Mouse (Mus musculus): Measurements from ENCODE around the gene Mepce.
"Not testable (repeated sequence)": the region's sequence is repeated elsewhere in the genome, so short reads cannot be mapped to it uniquely, and the experiment has no call there.

The Mepce gene

DNA sequence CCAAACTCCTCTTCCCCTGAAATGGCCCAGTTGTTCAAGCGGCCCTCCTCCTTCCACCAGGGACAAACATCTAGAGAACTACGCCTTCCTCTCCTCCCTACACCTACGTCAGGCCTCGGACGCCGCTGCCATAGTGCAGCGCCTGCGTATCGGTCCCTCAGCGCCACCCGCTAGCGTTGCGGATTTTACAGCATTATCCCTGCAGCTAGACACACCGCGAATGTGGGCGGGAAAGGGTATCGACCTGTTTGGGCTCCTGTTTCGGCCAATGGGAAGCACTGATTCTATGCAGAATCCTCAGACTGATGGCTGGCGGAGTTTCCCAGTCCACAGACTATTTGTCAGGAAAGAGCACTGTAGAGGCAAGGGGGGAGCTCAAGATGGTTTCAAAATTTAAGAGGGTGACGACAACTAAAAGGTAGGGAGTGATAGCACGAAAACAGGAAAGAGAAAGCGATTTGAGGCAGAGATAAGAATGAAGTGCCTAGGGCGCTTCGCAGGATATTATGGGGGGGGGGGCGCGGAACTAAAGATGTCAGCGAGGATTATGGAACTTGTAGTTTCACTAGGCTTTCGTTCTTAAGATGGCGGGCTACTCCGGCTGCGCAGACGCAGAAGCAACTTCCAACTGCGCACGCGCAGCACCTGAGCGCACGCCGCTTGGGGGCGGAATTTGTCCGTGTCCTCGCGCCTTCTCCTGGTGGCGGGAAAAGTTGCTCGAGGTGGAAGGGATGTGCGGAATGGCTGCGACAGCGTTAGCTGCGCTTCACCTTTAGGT lies at the start of gene Mepce, which contains the start of gene Zcwpw1:
Gene Mepce, minus strand, starts transcription at position 505 of the 778 bp plus-strand sequence.
Gene Zcwpw1, plus strand, starts transcription at position 648 of the 778 bp plus-strand sequence.
- peak; percentile 97 for DNase-seq (ENCODE audit: low spot score)

DNA sequence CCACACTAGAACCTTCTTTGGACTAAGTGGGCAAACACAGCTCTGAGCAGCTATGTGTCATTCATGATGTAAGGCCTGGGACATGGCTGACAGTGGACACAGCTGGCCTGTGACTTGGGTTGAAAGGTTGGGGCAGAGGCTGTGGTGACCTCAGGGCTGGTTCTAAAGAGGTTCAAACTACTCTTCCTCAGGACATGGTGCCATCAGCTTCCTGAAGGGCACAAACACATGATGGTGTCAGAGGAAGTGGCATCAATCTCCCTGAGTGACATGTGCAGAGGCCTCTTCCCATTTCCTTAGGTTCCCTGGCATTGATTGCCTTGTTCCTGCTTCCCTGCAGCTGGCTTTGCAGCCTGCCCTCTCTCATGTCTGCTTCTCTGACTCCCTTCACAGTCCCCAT lies 49.7 kb upstream of the Mepce start:
- not testable (repeated sequence) for DNase-seq (ENCODE audit: low spot score)

DNA sequence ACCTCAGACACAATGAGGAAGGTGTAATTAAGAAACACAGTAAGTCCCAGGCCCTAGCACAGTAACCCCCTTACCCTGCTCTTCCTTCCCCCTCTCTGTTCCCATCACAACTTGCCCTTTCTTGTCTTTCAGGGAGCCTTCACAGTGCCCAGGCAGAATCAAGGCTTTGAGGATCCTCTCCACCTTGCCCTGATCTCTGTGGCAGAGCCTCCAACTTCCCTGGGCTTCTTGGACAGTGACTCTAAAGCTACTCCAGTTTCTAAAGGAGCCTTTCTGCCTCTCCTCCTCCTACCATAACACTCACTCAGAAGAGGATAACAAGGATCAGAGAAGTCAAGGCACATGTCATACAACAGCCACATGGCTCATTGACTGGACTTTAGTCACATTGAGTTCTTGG lies 49.2 kb upstream of the Mepce start:
- no peak for DNase-seq (ENCODE audit: low spot score)

DNA sequence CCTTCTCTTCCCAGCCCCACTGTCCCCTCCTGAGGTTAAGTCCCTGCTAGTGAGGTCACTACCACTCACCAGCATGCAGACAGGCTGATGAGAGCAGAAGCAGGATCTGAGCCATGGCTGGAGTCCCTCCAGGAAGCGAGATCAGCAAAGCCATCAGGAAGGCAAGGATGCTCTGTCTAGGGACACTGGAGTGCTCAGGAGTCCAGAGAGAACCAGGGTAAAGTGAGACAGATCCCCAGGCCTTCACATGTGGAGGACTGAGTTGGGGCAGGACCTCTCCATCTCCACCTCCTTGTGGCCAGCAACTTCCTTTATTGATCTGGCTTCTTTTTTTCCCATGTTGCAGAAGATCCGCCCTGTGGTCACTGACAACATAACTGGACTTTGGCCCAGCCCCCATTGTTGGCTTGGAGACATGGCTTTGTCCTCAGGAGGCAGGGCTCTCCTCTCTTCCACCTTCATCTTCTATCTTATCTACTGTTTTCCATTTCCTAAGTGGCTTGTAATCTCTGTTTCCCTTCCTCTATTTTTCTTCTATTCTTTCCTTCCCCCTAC lies 48.6 kb upstream of the Mepce start, which contains the start of gene Pilra:
Gene Pilra, minus strand, starts transcription at position 316 of the 555 bp plus-strand sequence.
- DNase-seq (ENCODE audit: low spot score): not testable (repeated sequence)

DNA sequence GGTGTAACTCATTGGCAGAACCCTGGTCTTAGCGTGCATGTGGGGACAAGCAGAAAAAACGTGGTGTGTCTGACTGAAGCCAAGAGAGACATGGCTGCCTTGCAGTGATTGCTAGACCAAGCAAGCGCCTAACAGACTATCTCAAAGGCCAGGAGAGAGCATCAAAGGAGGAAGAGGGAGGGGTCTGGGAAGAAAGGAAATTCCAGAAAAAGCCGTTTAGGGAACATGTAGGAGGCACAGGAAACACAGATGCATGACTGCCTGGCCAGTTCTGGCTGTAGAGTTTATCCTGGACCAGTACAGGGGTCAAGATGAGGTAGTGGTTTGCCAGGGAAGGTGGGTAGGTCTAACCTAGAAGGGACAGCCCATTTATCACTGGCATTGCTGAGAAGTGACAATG lies 46.0 kb upstream of the Mepce start:
- no peak for DNase-seq (ENCODE audit: low spot score)

DNA sequence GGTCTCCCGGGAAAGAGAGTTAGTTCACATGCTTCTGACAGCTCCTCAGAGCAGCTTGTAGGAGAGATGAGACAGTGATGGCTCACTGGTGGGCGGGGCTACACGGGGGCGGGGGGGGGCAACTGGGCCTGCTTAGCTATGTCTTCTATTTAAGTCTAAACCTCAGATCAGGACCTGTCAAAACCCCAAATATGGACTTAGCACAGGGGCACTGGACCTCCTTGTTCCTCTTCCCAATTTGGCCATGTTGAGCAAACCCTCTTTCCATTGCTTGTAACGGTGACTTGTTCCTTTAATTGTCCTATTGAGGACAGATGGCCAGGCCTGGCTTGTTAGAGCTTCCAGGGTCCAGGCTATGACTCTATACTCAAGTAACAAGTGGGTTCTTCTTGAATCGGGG lies 44.1 kb upstream of the Mepce start:
- no peak for DNase-seq (ENCODE audit: low spot score)

DNA sequence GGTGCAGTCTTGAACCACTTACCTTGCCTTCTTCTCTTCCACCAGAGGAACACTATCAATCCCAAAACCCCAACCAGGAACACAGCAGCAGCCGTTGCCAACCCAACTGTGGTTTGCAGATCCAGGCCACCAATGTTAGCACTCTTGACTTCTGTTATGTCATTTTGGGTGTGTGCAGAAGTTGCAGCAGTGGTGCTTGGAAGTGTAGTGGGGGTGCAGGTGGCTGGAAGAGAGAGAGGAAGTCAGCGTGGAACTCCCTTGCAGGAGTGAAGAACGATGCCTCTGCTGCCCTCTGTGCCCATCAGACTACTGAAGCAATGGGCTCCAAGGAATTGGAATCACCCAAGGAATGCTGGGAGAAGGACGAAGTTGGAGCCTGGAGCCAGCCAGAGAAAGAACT lies 43.7 kb upstream of the Mepce start:
- DNase-seq (ENCODE audit: low spot score): no peak

DNA sequence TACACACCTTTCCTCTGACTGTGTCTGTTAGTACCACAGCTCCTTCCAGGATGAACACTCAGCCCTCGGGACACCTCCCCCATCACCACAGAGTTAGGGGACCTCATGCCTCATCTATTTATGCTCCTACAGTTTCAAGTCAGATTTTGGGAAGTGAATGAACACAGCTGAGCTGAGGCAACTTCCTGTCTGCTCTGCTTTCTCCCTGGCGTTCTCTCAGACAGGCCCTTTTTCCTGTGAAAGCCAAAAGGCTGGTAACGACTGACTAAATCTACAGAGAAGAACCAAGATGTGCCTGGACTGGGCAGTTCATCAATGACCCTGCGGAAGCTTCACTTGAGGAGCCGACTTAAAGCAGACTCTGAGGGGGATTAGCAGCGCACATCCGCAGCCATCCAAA lies 42.8 kb upstream of the Mepce start:
- no peak for DNase-seq (ENCODE audit: low spot score)

DNA sequence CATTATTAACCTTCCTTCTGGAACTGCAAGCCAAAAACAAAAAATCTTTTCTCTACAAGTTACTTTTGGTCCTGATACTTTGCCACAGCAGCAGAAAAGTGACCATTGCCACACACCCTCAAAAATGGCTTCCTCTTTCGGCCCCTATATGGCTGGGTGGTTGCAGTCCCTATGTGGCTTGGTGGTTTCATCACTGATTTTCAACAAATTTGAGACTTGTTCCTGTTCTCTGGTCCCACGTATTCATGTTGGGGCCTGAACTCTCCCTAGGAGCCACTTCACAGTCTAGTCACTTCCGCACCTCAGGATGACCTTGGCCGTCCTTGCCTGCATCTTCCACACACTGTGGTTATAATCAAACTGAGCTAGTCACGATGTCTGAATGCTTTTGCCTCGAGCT lies 41.2 kb upstream of the Mepce start:
- DNase-seq (ENCODE audit: low spot score): no peak

DNA sequence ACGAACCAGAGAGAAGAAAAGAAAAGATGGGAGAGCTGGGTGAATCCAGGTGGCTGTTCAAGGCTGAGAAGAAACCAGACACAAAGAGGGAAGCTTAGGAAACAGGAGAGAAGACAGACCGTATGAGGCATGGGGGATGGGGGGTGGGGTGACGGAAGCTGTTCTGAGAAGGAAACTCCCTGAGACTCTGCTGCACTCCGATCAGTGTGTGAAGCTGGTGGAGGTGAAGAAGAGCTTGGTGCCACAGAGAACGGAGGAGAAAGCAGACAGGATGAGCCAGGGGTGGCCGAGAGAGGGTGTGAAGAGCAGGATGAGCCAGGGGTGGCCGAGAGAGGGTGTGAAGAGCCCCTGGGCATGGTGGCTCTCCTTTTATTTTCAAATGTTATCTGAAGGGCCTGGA lies 39.0 kb upstream of the Mepce start:
- DNase-seq (ENCODE audit: low spot score): no peak

DNA sequence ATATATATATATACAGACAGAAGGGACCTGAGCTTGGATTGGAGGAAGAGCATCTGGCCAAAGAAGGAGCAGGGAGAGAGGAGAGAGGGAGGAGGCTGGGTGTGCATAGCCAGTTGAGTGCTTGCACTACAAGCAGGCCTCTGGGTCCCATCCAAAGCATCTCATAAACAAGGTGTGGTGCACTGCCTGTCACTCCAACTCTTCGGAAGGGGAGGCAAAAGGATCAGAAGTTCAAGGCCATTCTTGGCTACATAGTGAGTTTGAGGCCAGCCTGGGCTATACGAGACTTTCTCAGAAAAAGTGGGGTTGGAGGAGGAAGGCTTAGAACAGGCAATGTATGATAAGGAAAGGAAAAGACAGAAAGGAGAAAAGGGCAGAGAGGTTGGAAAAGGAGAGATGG lies 38.5 kb upstream of the Mepce start:
- DNase-seq (ENCODE audit: low spot score): no peak

DNA sequence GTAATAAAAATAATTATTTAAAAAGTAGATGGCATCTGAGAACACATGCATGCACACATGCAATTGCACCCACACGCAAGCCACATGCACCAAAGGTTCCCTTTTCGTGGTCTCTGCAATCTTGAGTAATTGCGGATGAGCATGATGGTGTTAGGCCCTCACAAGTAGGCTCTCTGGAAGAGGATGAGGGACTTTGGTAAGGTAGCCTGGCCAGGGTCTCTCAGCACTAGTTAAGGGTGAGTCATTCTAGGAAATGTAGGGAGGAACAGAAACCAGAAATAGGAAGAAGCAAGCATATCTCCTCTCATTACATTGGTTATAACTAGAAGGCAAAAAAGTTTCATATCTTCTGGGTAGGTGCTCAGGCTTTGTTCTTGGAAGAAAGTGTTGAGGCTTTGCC lies 37.6 kb upstream of the Mepce start:
- no peak for DNase-seq (ENCODE audit: low spot score)

DNA sequence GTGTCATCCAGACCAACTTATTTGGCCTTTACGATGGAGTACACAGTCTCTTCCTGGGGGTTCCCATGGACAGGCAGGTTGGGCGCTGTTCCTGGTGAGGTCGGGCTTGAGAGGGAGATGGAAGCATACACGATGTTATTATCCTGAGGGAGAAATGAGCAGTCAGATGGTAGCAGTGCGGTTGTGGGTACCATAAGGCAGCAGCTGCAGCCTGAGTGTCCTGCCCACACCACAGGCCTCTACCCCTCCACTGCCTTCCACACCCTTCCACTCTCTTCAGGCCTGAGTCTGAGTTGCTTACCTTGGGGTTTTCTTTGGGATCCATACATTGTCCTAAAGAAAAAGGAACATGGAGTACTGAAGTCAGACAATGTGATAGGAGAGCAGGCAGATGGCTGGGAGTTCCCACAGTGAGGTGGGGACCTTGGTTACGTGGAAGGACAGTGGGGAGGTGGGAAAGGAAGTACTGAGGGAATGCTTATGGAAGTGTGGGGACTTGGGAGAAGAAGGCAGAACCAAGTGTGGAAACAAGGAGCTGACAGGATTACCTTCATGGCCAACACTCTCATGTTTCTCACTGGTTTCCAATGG lies 36.1 kb upstream of the Mepce start:
- no peak for DNase-seq (ENCODE audit: low spot score)

DNA sequence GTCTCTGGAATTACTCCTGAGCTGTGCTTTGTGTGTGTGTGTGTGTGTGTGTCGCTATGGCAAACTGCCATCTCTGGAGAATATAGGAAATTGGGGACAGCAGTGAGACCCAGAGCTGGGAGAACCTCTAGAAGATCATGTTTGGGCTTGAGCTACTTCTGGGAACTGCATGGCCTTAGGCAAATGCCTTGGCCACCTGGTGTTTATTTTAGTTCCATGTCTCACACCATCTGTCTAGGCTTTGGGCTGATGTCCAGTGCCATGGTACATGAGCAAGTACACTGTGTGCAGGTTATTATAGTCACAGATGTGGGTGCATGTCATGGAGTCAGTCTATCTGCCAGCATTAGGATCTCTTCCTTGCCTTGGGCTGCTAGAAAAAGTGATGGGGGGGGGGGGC lies 35.1 kb upstream of the Mepce start:
- no peak for DNase-seq (ENCODE audit: low spot score)

DNA sequence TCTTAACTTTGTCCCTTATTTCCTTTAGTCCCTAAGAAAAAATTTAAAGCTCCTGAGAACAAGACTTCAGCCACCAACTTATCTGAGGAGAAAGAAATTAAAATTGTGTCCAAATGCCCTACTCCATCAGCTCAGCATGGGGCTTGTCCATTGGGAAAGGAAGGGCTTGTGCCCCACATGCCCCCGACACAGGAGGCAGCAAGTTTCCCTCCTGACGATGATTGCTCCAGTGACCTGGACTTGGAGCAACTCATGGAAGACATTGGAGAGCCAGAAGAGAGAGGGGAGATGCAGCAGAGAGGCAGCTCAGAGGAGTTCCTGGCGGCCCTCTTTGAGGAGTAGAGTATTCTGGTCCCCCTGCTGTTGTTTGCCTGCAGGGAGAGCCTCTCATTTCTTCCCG lies 34.7 kb upstream of the Mepce start:
- no peak for DNase-seq (ENCODE audit: low spot score)

DNA sequence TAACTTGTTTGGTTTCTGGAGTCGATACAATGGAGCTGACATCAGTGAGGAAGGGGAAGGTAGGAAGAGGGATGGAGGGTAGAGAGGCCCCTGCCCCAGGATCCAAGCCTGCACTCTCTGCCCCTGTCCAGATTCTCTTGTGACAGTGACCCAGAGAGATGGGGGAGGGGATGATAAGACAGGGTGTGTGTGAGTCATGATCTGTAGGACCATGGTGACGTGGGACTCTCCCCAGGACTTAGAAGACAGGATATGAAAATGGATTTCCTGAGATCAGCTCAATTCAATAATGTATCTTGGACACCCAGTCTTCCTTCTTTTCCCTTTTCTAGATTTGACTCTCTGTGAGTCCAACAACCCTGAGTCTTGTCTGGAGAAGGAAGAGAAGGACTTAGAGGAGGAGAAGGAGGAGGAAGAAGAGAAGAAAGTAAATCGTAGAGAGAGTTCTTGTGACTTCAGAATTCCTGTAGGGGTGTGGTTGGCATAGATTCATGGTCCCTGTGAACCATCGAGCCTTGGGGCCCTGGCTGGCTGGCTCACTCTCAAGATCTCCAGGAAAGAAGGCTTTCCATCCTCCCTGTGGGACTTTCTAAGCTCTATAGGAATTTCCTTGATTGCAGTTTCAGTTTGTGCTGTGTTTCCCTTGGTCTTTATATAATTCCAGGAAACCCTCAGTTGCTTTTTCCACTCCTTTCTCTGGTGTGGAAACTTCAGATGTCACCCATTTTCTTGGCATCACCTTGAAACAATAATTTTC lies 30.2 kb upstream of the Mepce start:
- no peak for DNase-seq (ENCODE audit: low spot score)

DNA sequence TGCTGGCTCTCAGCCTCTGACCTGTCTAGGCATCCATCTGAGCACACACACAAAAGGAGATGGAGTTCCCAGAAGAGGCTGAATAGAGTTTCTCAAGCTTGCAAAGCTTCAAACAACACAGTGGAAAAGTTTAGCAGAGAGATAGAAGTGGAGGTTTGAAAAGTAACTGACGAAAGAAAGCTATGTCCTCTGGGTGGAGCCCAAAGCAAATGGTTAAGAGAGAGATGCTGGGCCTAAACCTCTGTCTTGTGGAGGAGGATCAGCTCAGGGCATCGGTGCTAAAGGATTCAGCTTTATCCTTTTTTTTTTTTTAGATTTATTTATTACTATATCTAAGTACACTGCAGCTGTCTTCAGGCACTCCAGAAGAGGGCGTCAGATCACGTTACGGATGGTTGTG lies 20.9 kb upstream of the Mepce start:
- DNase-seq (ENCODE audit: low spot score): no peak

DNA sequence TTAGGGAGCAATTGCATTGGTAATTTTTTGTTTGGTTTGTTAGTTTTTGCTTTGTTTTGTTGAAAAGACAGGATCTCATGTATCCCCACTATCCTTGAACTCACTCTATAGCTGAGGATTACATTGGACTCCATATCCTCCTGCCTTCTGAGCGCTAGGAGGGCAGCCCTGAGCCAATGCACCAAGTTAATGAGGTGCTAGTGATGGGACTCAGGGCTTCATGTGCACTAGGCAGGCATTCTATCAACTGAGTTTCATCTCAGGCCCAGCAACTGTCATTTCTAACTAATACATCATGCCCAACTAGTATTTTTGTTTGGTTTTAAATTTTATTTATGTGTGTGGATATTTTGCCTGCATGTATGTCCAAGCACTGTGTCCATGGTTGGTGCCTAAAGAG lies 18.7 kb upstream of the Mepce start:
- no peak for DNase-seq (ENCODE audit: low spot score)

DNA sequence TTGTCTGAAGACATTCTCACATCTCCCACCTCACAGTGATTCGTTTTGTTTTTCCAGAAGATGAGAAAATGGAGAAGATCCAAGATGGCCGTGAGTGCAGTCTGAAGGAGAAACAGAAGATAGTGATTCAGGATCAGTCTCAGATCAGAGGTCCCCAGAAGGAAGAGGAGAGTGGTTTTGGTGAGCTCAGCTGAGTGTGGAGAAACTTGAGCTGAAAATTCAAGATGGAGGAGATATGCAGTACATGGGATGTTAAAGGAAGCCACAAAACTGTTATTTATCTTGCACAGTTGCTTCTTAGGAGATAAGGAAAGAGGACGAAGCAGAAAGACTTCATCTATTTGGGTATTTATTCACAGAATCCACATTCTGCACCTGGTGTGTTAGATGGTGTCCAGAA lies 13.5 kb upstream of the Mepce start:
- DNase-seq (ENCODE audit: low spot score): no peak

DNA sequence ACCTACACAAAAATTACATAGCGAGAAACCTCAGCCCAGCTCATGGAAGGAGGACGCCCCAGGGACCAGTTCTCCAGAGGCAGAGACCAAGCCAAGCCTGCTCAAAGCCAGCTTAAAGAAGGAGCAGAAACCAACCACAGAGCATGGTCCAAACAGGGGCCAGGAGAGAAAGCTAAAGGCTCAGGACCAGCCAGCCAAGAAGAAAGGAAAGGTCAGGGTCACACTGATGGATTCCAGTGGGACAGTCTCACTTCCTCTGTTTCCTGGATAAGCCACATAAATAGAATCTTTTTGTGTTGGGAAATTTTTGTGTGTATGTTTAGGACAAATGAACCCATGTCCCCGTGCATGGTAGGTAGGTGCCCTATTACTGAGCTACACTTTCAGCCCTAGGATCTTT lies 9.2 kb upstream of the Mepce start:
- no peak for DNase-seq (ENCODE audit: low spot score)

DNA sequence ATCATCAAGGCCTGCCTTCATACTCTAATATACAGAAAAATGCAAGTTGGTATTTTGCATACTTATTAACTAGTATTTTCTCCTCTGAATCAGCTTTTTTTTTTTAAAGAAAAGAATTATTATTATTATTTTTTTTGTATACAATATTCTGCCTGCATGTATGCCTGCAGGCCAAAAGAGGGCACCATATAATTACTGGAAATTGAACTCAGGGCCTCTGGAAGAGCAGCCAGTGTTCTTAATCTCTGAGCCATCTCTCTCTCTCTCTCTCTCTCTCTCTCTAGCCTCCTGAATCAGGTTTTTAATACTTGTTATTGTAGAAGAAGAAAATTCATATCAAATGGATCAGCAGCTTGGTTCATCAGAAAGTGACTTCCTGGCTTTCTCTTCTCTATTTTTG lies 4.1 kb upstream of the Mepce start:
- DNase-seq (ENCODE audit: low spot score): no peak

DNA sequence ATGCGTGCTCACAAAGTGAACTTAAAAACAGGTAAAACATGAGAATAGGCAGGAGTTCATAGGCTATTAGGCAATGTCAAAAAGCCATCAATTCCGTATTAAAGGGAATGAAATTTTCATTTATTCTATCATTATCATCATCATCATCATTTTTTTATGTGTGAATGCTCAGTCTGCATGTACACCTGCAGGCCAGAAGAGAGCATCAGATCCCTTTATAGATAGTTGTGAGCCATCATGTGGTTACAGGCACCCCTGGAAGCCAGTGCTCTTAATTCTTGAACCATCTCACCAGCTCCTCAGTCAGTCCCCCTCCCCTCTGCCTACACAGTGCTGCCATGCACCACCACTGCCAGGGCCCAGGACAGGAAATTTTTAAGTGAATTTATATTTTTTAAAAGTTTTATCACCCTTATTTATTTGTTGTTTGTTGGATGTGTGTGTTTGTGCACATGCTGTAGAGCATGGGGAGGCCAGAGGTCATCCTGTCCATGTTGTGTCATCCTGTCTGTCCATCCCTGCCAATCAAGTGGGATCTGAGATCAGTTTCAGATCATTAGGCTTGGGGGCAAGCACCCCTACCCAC lies 1.6 kb upstream of the Mepce start:
- DNase-seq (ENCODE audit: low spot score): no peak
